Mouse (Mus musculus): ENCODE measurements at regions not wholly inside any gene's neighbourhood (a gene's known extent, or its start where the extent isn't known, plus 50 kb on each side); places are given as distances from the start of the nearest gene placed in this dataset.

GRCm38 (mm10) chr16:20794721-20795120, 60.4 kb upstream of the Thpo start:
- no peak for DNase-seq
